Mouse (Mus musculus) testis, adult 2 months (tissue): Measurements from ENCODE around the gene Igbp1. TPM values are rescaled to one million over a fixed set of nuclear protein-coding genes. Genes with fewer than 3 reads are reported as not detected.

ENCODE experiments used
- H3K27ac ChIP-seq: fragments of 200-500 bp; 2 replicates; pipeline ENCODE4 v1.5.1; 2012; ENCODE audit warnings: low read depth, low read length; ENCODE audit not compliant: control insufficient read depth, insufficient read depth
- H3K27me3 ChIP-seq: fragments of 200-500 bp; 2 replicates; pipeline ENCODE4 v1.6.1; 2012; ENCODE audit warnings: mild to moderate bottlenecking, low read length, moderate library complexity; ENCODE audit not compliant: control insufficient read depth, insufficient read depth
- H3K36me3 ChIP-seq: fragments of 200-500 bp; 2 replicates; pipeline ENCODE4 v1.6.1; 2012; ENCODE audit warnings: mild to moderate bottlenecking, low read length; ENCODE audit not compliant: control insufficient read depth, insufficient read depth
- H3K4me1 ChIP-seq: fragments of 200-500 bp; 2 replicates; pipeline ENCODE4 v1.6.1; 2012; ENCODE audit warnings: low read length; ENCODE audit not compliant: control insufficient read depth, insufficient read depth
- H3K4me3 ChIP-seq: fragments of 200-500 bp; 2 replicates; pipeline ENCODE4 v1.5.1; 2012; ENCODE audit warnings: low read depth, mild to moderate bottlenecking, low read length, moderate library complexity, mixed read lengths; ENCODE audit not compliant: control insufficient read depth
- CTCF ChIP-seq: fragments of 200-500 bp; IDR thresholded peaks from 2 replicates; pipeline ENCODE4 v1.5.1; 2012; ENCODE audit warnings: low read depth, mild to moderate bottlenecking, inconsistent platforms, low read length, moderate library complexity; ENCODE audit not compliant: control insufficient read depth, insufficient read depth, insufficient replicate concordance
- POLR2A ChIP-seq: fragments of 200-500 bp; IDR thresholded peaks from 2 replicates; pipeline ENCODE4 v1.6.1; 2012; ENCODE audit warnings: low read depth, mild to moderate bottlenecking, inconsistent platforms, low read length, moderate library complexity; ENCODE audit not compliant: control insufficient read depth
- polyA plus RNA-seq: library from polyadenylated mRNA; depleted of rRNA; stranded (reverse); fragments of >200 nt; gene quantifications from 2 replicates; pipeline ENCODE4 v1.2.3, GENCODE M21; 2012

The Igbp1 gene
- polyA plus RNA-seq, 1 experiment = 3.3 TPM

DNA sequence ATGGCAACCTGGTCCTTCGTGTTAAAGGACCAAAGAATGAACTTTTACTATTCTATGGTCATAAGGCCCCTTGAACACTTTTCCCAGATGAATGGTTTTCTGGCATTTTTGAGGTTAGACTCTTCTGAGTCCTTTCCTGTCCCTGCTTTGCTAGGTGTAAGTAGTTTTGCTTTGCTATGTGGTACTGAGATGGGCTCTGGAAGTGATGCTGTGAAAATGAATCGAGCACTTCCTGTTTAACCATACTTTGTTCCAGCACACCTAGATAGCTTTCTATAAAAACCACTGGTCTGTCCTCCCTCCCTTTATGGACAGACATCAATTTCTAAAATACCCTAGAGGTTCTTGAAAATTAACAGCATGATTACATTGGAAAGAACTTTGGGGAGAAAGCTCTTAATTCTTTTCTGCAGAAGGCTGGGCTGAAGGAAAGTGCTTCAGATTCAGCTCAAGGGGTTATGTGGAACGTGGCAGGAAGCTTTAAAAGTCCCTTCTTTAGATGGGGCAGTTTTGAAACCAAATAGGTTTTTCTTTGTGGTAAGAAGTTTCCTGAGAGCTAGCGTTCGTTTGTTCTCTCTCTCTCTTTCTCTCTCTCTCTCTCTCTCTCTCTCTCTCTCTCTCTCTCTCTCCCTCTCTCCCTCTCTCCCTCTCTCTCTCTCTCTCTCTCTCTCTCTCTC, 10.2 kb downstream of the Igbp1 start:
- TF ChIP-seq POLR2A (no peak), CTCF (no peak)
- Histone ChIP-seq H3K4me1 (no peaks in the 10 kb centered on the region), H3K4me3 (no peak overlapping the region), H3K36me3 (no peaks in the 10 kb centered on the region), H3K27me3 (no peaks in the 10 kb centered on the region), H3K27ac (no peak overlapping the region)

GRCm38 (mm10) chrX:100508164-100508563, 14.1 kb downstream of the Igbp1 start:
- no peaks in the 10 kb centered on the region for H3K36me3 ChIP-seq
- H3K27ac ChIP-seq = no peak overlapping the region
- no peaks in the 10 kb centered on the region for H3K27me3 ChIP-seq
- H3K4me3 ChIP-seq = no peak overlapping the region
- H3K4me1 ChIP-seq = no peaks in the 10 kb centered on the region
- TF ChIP-seq CTCF = no peak
- TF ChIP-seq POLR2A = no peak

DNA sequence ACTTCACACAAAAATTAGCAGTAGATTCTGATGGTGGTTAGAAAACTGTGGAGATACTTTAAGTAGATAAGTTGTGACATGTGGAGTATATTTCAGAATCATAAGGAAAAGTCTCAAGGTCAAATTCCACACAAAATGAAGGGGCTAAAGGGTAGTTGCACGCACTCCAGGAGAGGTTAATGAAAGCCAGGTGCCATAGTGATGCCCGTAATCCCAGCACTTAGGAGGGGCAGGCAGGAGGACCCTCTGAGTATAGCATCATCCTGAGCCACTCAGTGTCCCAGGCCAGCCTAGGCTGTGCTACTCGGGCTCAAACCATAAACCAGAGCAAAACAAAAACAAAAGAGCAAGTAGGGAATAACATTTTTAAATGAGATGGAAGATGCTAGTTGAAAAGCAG, 15.8 kb downstream of the Igbp1 start:
- H3K4me1 ChIP-seq = no peaks in the 10 kb centered on the region
- TF ChIP-seq CTCF (no peak), POLR2A (no peak)
- H3K27ac ChIP-seq = no peak overlapping the region
- no peaks in the 10 kb centered on the region for H3K27me3 ChIP-seq
- no peaks in the 10 kb centered on the region for H3K36me3 ChIP-seq
- H3K4me3 ChIP-seq = no peak overlapping the region

- H3K27me3 ChIP-seq = no peaks in the 10 kb centered on the region
- no peak overlapping the region for H3K27ac ChIP-seq
- H3K4me1 ChIP-seq = no peaks in the 10 kb centered on the region
- no peak overlapping the region for H3K4me3 ChIP-seq
- TF ChIP-seq POLR2A (no peak), CTCF (no peak)
- H3K36me3 ChIP-seq = no peaks in the 10 kb centered on the region
Measured at GRCm38 (mm10) chrX:100516683-100517082, 22.6 kb downstream of the Igbp1 start.

DNA sequence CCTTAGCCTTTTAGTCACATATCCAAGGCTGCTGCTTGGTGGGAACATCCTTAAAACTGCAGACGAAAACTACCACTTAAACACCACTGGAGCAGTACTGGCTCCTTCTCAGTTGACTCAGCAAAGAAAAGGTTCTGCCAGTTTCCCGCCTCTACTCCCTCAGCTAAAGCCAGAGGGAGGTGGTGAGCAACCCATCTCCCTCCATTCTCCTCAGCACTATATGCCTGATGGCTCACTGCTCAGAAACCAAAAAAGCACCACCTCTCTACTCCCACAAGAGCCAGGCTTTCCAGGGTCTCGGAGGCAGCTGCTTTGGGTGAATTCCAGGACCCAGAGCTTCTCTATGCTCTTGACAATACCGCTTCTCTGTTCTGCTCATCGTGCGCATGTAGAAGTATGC, 23.5 kb downstream of the Igbp1 start:
- TF ChIP-seq POLR2A = no peak
- no peak for TF ChIP-seq CTCF
- H3K27ac ChIP-seq = no peak overlapping the region
- no peaks in the 10 kb centered on the region for H3K4me1 ChIP-seq
- no peaks in the 10 kb centered on the region for H3K36me3 ChIP-seq
- H3K27me3 ChIP-seq = no peaks in the 10 kb centered on the region
- H3K4me3 ChIP-seq = no peak overlapping the region

GRCm38 (mm10) chrX:100518532-100518931, 24.4 kb downstream of the Igbp1 start:
- Histone ChIP-seq H3K4me3 (no peak overlapping the region), H3K36me3 (no peaks in the 10 kb centered on the region), H3K4me1 (no peaks in the 10 kb centered on the region), H3K27me3 (no peaks in the 10 kb centered on the region), H3K27ac (no peak overlapping the region)
- TF ChIP-seq POLR2A (no peak), CTCF (no peak)

GRCm38 (mm10) chrX:100524471-100524870, 30.4 kb downstream of the Igbp1 start, which contains the start of gene Dgat2l6:
TSS of gene Dgat2l6 (plus strand) at chrX:100524838.
- Histone ChIP-seq H3K27ac (no peak within 1 kb of the TSS), H3K4me1 (no peaks in the 10 kb centered on the region), H3K4me3 (no peak within 1 kb of the TSS), H3K27me3 (no peaks in the 10 kb centered on the region), H3K36me3 (no peaks in the 10 kb centered on the region)
- no peak for TF ChIP-seq POLR2A
- TF ChIP-seq CTCF = no peak
